In the genomic region with DNA sequence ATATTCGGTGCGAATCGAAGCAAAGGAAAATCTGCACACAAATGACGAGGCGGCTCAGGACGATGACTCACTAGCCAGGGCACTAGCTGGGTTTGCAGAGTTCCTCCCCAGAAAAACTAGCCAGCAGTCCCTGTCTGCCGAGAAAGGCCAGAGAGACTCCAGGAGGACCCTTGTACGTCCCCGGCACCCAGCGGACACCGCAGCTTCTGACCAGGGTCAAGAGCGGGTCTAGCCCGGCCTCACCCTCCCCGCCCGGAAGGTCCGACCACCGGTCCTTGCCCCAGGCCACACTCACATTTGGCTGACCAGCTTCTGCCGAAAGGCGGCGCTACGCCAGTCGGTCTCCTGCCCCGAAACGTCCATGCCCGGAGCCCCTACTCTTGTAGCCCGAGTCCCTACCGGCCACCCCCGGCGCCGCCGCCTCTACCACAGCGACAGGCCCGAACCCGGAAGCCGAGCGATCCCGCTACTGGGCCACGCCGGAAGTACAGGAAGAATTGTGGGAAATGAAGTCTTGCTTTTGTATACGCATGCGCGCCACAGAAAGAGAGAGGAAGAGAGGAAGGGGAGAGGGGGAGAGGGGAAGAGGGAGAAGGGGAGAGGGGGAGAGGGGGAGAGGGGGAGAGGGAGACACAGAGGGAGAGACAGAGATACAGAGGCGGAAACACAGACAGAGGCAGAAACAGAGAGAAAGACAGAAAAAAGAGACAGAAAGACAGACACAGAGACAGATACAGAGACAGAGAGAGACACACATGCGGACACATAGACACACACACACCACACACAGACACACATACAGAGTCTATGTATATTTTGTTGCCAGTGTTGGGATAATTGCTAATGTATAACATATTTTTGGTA, we compare ENCODE assay signal across 7 mouse cellular contexts. TPM values are rescaled to one million over a fixed set of nuclear protein-coding genes. Genes with fewer than 3 reads are reported as not detected.
DNase-seq lines count a peak whose midpoint lies in the region; ATAC-seq lines count a peak whose summit lies in the region.

No protein-coding gene starts in this region.

- H3K4me1 ChIP-seq in intestine, embryonic 16.5 days (ENCODE audit: control insufficient read depth, insufficient read depth, low read length) = peaks cover 13% of the 10 kb centered on the region
- H3K4me1 ChIP-seq in midbrain, embryonic 11.5 days (ENCODE audit: control insufficient read depth, insufficient read depth, low read length) = peaks cover 11% of the 10 kb centered on the region

- 1% methylated on average over 44 of the region's 44 CpGs for whole genome bisulfite sequencing in intestine, embryonic 16.5 days
- 2% methylated on average over 44 of the region's 44 CpGs for WGBS in midbrain, embryonic 11.5 days

- H3K4me3 ChIP-seq in intestine, embryonic 16.5 days (ENCODE audit: low read length) = peak overlapping the region; percentile 67
- peak overlapping the region; percentile 59 for H3K4me3 ChIP-seq in midbrain, embryonic 11.5 days (ENCODE audit: low read depth, low read length)

- H3K27ac ChIP-seq in intestine, embryonic 16.5 days (ENCODE audit: low read length) = peak overlapping the region; percentile 83
- H3K27ac ChIP-seq in midbrain, embryonic 11.5 days (ENCODE audit: low read depth, low read length) = peak overlapping the region; percentile 40

- no peaks in the 10 kb centered on the region for H3K27me3 ChIP-seq in intestine, embryonic 16.5 days (replicated peaks; ENCODE audit: control insufficient read depth, insufficient read depth, low read length)
- no peaks in the 10 kb centered on the region for H3K27me3 ChIP-seq in midbrain, embryonic 11.5 days (ENCODE audit: control insufficient read depth, insufficient read depth, low read length)

- no peaks in the 10 kb centered on the region for H3K36me3 ChIP-seq in intestine, embryonic 16.5 days (ENCODE audit: control insufficient read depth, insufficient read depth, low read length)
- H3K36me3 ChIP-seq in midbrain, embryonic 11.5 days (ENCODE audit: control insufficient read depth, insufficient read depth, low read length) = no peaks in the 10 kb centered on the region

- peak overlapping the region; percentile 81 for H3K4me2 ChIP-seq in intestine, embryonic 16.5 days (ENCODE audit: low read depth, low read length)
- peak overlapping the region; percentile 83 for H3K4me2 ChIP-seq in midbrain, embryonic 11.5 days

- peak overlapping the region; percentile 80 for H3K9ac ChIP-seq in intestine, embryonic 16.5 days (ENCODE audit: low read depth, low read length)
- H3K9ac ChIP-seq in midbrain, embryonic 11.5 days (ENCODE audit: low read length) = peak overlapping the region; percentile 85

- H3K9me3 ChIP-seq in intestine, embryonic 16.5 days (ENCODE audit: control insufficient read depth, low read length) = no peaks in the 10 kb centered on the region
- no peaks in the 10 kb centered on the region for H3K9me3 ChIP-seq in midbrain, embryonic 11.5 days (ENCODE audit: control insufficient read depth, low read length)

- intact Hi-C loops in gastrocnemius, postnatal 36 days (cut with DNase I) = no loop called here
- intact Hi-C loops in left cerebral cortex, postnatal 36 days (cut with DNase I) = loop anchor here (5.0 kb wide), 1 partner anchor 75 kb away; a partner anchor contains a TSS

- DNase-seq in adrenal gland, adult 18-20 months (ENCODE audit: low spot score in 2 of 2) = peak; percentile 81 to 83
- DNase-seq in embryo, embryonic 11 days = peak; percentile 93
- peak; percentile 84 to 85 for DNase-seq in gastrocnemius, postnatal 36 days
- DNase-seq in left cerebral cortex, postnatal 36 days (ENCODE audit: low spot score in 2 of 2) = peak; percentile 88 to 89
- peak; percentile 99 for DNase-seq in midbrain, embryonic 11.5 days (ENCODE audit: low spot score, missing footprints)
- DNase-seq in skeletal muscle tissue, adult 2 months (ENCODE audit: low read depth, low spot score) = peak; percentile 85

- peak; percentile 92 for ATAC-seq in intestine, embryonic 16.5 days
- ATAC-seq in midbrain, embryonic 11.5 days (ENCODE audit: low FRiP score) = peak; percentile 96

RNA-seq across cellular contexts. Expression of a gene that starts 10.0 kb away (rescaled TPM):
- 10 to 100 TPM; 57.1 to 58.2 TPM for total RNA-seq in adrenal gland, adult 18-20 months (2021)
- 10 to 100 TPM; 16.5 to 20.0 TPM for total RNA-seq in gastrocnemius, postnatal 36 days (2021)
- 43.9 and 47.9 TPM in 2 replicates for polyA plus RNA-seq in intestine, embryonic 16.5 days (2015; fragmentation: Nextera tagmentation; extraction: Ambion mirVana)
- 10 to 100 TPM; 63.3 to 90.2 TPM for total RNA-seq in left cerebral cortex, postnatal 36 days (2021)
- 28.9 and 29.4 TPM in 2 replicates for polyA plus RNA-seq in midbrain, embryonic 11.5 days (2014; fragmentation: Nextera tagmentation; extraction: Ambion mirVana)

RNA-seq across cellular contexts. Expression of a gene that starts 36.7 kb away (rescaled TPM):
- total RNA-seq in adrenal gland, adult 18-20 months (2021) = 10 to 100 TPM; 29.8 to 38.3 TPM
- total RNA-seq in gastrocnemius, postnatal 36 days (2021) = 10 to 100 TPM; 16.8 to 20.9 TPM
- 56.5 and 59.2 TPM in 2 replicates for polyA plus RNA-seq in intestine, embryonic 16.5 days (2015; fragmentation: Nextera tagmentation; extraction: Ambion mirVana)
- 100 to 1,000 TPM in 1 of 2 experiments, 10 to 100 TPM in 1; 92.5 to 110 TPM for total RNA-seq in left cerebral cortex, postnatal 36 days (2021)
- 38.7 and 39.5 TPM in 2 replicates for polyA plus RNA-seq in midbrain, embryonic 11.5 days (2014; fragmentation: Nextera tagmentation; extraction: Ambion mirVana)

Comparison
In these comparisons a context has a peak if more than half of its experiments do, and no peak if none do; other contexts are left out.
1. Peak in every context shown above with its lines: DNase-seq, ATAC-seq, H3K4me3 ChIP-seq and H3K27ac ChIP-seq.